Mouse (Mus musculus) hindbrain, embryonic 16.5 days (tissue): Measurements from ENCODE around the gene Csad. TPM values are rescaled to one million over a fixed set of nuclear protein-coding genes. Genes with fewer than 3 reads are reported as not detected.

Source experiments
- ATAC-seq: fragments of 200-750 bp; cut with Nextera tagmentation; 2 replicates; pipeline ENCODE4 v1.8.0; 2017; ENCODE audit warnings: moderate TSS enrichment, moderate library complexity
- H3K27ac ChIP-seq: fragments of 300-500 bp; sonication (generic); 2 replicates; pipeline ENCODE4 v1.5.1; 2014; ENCODE audit warnings: low read depth, mild to moderate bottlenecking, control low read depth, low read length, moderate library complexity
- H3K27me3 ChIP-seq: fragments of 300-500 bp; sonication (generic); replicated peaks from 2 replicates; pipeline ENCODE4 v1.6.1; 2014; ENCODE audit warnings: low read length; ENCODE audit not compliant: control insufficient read depth, insufficient read depth
- H3K36me3 ChIP-seq: fragments of 300-500 bp; sonication (generic); 2 replicates; pipeline ENCODE4 v1.6.1; 2014; ENCODE audit warnings: mild to moderate bottlenecking, low read length, moderate library complexity, mixed read lengths; ENCODE audit not compliant: control insufficient read depth, insufficient read depth
- H3K4me1 ChIP-seq: fragments of 300-500 bp; sonication (generic); 2 replicates; pipeline ENCODE4 v1.6.1; 2014; ENCODE audit warnings: low read depth, low read length; ENCODE audit not compliant: control insufficient read depth, insufficient read depth
- H3K4me2 ChIP-seq: fragments of 300-500 bp; sonication (generic); 2 replicates; pipeline ENCODE4 v1.6.1; 2014; ENCODE audit warnings: mild to moderate bottlenecking, low read length, control low read depth, moderate library complexity
- H3K4me3 ChIP-seq: fragments of 300-500 bp; sonication (generic); 2 replicates; pipeline ENCODE4 v1.5.1; 2014; ENCODE audit warnings: mild to moderate bottlenecking, low read length, control low read depth, moderate library complexity
- H3K9ac ChIP-seq: fragments of 300-500 bp; sonication (generic); 2 replicates; pipeline ENCODE4 v1.6.1; 2014; ENCODE audit warnings: low read depth, mild to moderate bottlenecking, control low read depth, low read length, moderate library complexity
- H3K9me3 ChIP-seq: fragments of 300-500 bp; sonication (generic); 2 replicates; pipeline ENCODE4 v1.6.1; 2014; ENCODE audit warnings: mild to moderate bottlenecking, low read length, moderate library complexity; ENCODE audit not compliant: control insufficient read depth
- WGBS: fragments of 180-500 bp; shearing (Covaris S2); extraction: QIAGEN DNeasy Blood & Tissue Kit; methylation state at CpG from one replicate; pipeline ENCODE4 v1.1.7; 2014; 5-methylcytosine and 5-hydroxymethylcytosine counted together
- polyA plus RNA-seq: library from polyadenylated mRNA; unstranded; fragments of >200 nt; fragmentation: Nextera tagmentation; extraction: Ambion mirVana; gene quantifications from 2 replicates; pipeline ENCODE4 v1.2.1, GENCODE M21; 2015

Csad gene
- polyA plus RNA-seq, 1 experiment from 2014 or later = 35.5 TPM

DNA sequence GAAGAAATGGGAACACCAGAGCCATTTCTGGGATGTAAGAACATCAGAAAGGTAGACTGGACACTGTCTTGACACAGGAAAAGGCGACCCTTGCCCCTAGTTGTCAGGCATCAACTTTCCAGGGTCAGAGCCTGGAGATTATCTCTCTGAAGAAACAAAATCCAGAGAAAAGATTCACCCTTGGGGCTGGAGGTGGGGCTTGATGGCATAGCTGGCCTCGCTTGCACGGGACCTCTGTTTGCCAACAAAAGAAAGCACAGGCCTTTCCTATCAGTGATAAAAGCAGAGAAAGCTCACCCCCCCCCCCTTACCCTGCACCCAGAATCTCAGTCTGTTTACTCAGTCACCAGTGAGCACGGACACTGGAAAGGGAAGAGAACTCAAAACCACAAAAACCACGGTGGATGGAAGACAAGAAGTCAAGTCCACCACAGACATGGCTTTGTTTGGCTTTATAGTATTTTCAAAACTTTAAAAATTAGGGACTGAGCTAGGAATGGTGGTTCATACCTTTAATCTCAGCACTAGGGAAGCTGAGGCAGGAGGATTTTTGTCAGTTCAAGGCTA, 11.6 kb downstream of the Csad start:
- no peaks in the 10 kb centered on the region for H3K36me3 ChIP-seq
- 71% methylated on average over 5 of the region's 5 CpGs for WGBS
- no peak overlapping the region for H3K27ac ChIP-seq
- no peaks in the 10 kb centered on the region for H3K27me3 ChIP-seq
- H3K4me1 ChIP-seq = no peaks in the 10 kb centered on the region
- no peak overlapping the region for H3K4me2 ChIP-seq
- H3K4me3 ChIP-seq = no peak overlapping the region
- no peaks in the 10 kb centered on the region for H3K9me3 ChIP-seq
- no peak for ATAC-seq
- no peak overlapping the region; the same call in 1 of the 2 replicates for H3K9ac ChIP-seq

DNA sequence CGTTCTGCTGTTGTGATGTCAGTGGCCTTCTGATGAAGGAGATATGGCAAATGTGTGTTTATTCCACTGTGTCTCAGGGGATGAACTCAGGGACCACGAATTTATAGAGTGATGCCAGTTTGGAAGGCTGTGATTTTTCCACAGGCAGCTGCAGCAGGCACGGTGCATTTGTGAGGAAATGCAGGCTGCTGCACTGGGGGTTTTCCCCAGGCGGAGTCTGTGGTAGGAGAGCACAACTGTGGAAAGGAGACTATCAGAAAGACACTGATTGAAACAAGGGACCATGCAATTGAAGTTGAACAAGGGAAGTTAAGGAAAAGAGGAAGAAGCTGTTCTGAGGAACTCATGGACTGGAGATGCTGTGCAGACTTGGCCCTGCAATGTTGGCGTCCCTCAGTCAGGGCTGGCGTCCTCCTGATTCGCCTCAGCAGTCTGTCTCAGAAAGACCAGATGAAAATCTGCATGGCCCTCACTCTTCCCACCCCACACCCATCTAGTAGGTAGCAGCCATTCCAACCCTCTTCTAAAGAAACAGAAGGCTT, 12.2 kb downstream of the Csad start:
- Histone ChIP-seq H3K27ac (no peak overlapping the region), H3K9me3 (no peaks in the 10 kb centered on the region), H3K9ac (no peak overlapping the region), H3K27me3 (no peaks in the 10 kb centered on the region), H3K36me3 (no peaks in the 10 kb centered on the region), H3K4me2 (no peak overlapping the region), H3K4me3 (no peak overlapping the region), H3K4me1 (no peaks in the 10 kb centered on the region)
- ATAC-seq = no peak
- WGBS = 73% methylated on average over 7 of the region's 7 CpGs

DNA sequence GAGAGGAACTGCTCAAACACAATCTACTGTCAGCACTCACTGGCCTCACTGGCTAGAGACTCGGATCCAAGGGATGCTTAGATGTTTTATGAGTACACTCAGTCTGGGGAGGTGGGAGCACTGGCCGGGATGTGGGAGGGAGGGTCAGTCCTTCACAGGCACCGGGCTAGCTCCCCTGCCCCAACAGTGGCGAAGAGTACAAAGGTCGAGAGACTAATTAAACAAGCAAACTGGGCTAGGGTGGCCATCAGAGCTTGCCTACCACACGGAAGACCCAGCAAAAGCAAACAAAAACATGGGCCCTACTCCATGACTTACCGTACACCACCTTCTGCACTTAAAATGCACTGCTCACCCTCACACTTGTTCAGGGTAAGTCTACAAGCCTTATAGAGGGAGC, 12.8 kb downstream of the Csad start:
- Histone ChIP-seq H3K4me1 (no peaks in the 10 kb centered on the region), H3K9ac (no peak overlapping the region), H3K9me3 (no peaks in the 10 kb centered on the region), H3K27me3 (no peaks in the 10 kb centered on the region), H3K4me2 (no peak overlapping the region), H3K27ac (no peak overlapping the region), H3K36me3 (no peaks in the 10 kb centered on the region), H3K4me3 (no peak overlapping the region)
- no peak for ATAC-seq
- WGBS = 83% methylated on average over 7 of the region's 7 CpGs

DNA sequence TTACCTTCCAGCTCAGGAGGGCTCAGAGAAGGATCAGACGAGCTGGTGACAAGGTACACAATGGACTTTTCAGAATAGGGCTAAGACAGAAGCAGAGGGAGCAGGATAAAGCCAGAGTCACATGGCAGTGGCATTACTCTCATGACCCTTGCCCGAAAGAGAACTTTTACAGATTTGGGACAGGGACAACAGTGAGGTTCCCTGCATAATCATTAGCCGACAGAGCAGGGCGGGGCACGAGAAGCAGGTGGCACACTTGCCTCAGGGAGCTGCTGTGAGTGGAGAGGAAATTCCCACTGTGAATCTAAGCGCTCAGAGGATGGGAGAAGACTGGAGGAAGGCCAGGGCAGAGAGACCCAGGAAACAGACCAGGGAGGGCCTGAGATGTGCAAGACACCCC, 15.6 kb downstream of the Csad start:
- Histone ChIP-seq H3K9ac (no peak overlapping the region), H3K4me1 (no peaks in the 10 kb centered on the region), H3K36me3 (peaks cover 6% of the 10 kb centered on the region), H3K4me3 (no peak overlapping the region), H3K27me3 (no peaks in the 10 kb centered on the region), H3K9me3 (no peaks in the 10 kb centered on the region), H3K4me2 (no peak overlapping the region), H3K27ac (no peak overlapping the region)
- 58% methylated on average over 6 of the region's 6 CpGs for WGBS
- no peak for ATAC-seq

DNA sequence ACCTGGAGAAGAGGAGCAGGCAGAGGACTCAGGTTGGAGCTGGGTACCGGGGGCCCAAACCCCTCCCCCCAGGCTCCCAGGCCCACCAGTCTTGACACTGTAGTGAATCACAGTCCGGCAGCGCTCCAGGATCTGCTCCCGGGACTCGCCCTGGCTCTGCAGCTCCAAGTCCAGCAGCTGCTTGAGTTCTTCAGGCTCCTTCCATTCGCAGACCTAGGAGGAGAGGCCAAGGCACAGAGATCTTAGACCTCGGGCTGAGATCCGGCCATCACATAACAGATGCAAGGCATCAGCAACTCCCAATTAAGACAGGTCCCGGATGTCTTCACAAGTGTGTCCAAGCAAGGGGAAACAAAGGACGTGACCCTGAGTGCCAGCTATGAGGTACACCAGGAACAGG, 16.4 kb downstream of the Csad start:
- no peaks in the 10 kb centered on the region for H3K27me3 ChIP-seq
- no peak overlapping the region for H3K4me2 ChIP-seq
- H3K9me3 ChIP-seq = no peaks in the 10 kb centered on the region
- no peak for ATAC-seq
- H3K4me1 ChIP-seq = no peaks in the 10 kb centered on the region
- H3K27ac ChIP-seq = no peak overlapping the region
- H3K36me3 ChIP-seq = peaks cover 6% of the 10 kb centered on the region
- H3K4me3 ChIP-seq = no peak overlapping the region
- no peak overlapping the region for H3K9ac ChIP-seq
- 89% methylated on average over 10 of the region's 10 CpGs for WGBS

DNA sequence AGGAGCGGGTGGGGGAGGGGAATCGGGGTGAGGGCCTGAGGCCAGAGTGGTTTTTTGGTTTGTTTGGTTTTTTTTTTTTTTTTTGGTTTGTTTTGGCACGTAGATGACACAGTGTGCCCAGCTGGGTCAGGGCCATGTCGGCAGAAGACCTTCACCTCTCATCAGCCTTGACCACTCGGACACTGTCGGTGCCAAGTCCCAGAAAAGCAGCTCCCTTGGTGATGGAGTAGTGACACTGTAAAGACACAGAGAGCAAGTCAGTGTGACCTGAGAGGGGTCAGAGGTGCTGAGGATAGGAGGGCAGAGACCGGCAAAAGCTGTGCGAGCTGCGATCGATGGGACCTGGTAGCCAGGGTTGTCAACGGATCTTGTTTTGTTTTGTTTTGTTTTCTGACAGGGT, 18.3 kb downstream of the Csad start:
- no peak overlapping the region for H3K9ac ChIP-seq
- H3K4me3 ChIP-seq = no peak overlapping the region
- peaks cover 6% of the 10 kb centered on the region for H3K36me3 ChIP-seq
- no peaks in the 10 kb centered on the region for H3K4me1 ChIP-seq
- no peak for ATAC-seq
- H3K27ac ChIP-seq = no peak overlapping the region
- H3K9me3 ChIP-seq = no peaks in the 10 kb centered on the region
- no peaks in the 10 kb centered on the region for H3K27me3 ChIP-seq
- 91% methylated on average over 11 of the region's 11 CpGs for WGBS
- no peak overlapping the region for H3K4me2 ChIP-seq

DNA sequence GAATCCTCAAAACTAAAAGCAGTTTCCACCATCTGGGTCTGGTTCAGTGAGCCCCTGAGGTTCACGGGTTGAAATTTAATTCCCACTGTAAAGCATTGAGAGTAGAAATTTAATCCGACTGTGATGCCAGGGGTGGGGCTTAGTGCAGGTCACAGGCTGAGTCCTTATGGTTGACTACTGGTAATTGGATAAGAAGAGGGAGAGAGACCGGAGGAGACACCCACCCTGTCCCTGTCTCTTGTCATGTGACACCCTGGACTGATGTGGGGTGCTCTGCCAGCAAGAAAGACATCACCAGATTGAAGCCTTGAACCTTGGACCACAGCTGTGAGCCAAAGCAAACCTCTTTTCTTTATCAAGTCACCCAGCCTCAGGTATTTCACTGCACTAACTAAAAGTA, 21.4 kb downstream of the Csad start:
- Histone ChIP-seq H3K36me3 (peaks cover 6% of the 10 kb centered on the region), H3K9ac (no peak overlapping the region), H3K9me3 (no peaks in the 10 kb centered on the region), H3K4me3 (no peak overlapping the region), H3K4me1 (no peaks in the 10 kb centered on the region), H3K27me3 (no peaks in the 10 kb centered on the region), H3K27ac (no peak overlapping the region), H3K4me2 (no peak overlapping the region)
- 85% methylated on average over 3 of the region's 3 CpGs for WGBS
- no peak for ATAC-seq

DNA sequence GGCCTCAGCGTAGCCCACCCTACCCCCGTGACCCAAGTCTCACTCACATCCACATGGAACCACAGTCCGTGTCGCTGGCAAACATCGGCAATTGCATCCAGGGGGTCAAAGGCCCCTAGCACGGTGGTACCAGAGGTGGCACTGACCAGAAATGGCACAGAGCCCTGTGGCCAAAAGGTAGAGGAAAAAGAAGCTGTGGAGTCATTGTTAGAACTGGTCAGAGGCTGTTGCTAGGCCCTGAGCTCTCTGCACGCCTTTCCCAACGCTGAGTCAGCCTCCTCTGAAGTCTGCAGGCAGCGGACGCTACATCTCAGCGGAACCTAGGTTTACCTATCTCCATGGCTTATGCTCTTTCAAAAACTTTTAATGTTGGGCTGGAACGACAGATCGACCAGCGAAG, 24.6 kb downstream of the Csad start:
- H3K9me3 ChIP-seq = no peaks in the 10 kb centered on the region
- no peak for ATAC-seq
- H3K27me3 ChIP-seq = no peaks in the 10 kb centered on the region
- 86% methylated on average over 14 of the region's 14 CpGs for WGBS
- no peak overlapping the region for H3K4me2 ChIP-seq
- no peak overlapping the region; the same call in 1 of the 2 replicates for H3K9ac ChIP-seq
- H3K4me1 ChIP-seq = no peaks in the 10 kb centered on the region
- no peak overlapping the region for H3K27ac ChIP-seq
- no peak overlapping the region for H3K4me3 ChIP-seq
- H3K36me3 ChIP-seq = peaks cover 6% of the 10 kb centered on the region

DNA sequence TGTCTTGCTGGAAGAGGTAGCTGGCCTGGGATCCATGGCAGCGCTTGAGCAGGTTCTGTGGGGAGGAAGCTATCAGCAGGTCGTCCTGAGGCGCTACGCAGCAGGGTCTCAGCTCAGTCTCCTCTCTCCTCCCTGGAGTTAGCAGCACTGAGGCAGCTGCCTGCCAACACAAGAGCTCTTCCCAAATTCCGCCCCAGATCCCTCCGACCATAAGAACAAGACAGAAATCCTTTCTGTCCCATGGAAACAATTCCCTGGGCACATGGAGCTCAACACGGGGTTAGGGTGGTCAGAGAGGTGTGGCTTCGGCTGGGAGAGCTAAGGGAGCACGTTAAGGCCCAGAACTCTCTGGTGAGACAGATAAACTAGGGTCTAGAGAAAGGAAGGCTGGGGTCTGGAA, 25.4 kb downstream of the Csad start:
- Histone ChIP-seq H3K36me3 (peaks cover 2% of the 10 kb centered on the region; the same call in 1 of the 2 replicates), H3K4me2 (no peak overlapping the region), H3K4me1 (no peaks in the 10 kb centered on the region), H3K4me3 (no peak overlapping the region), H3K27me3 (no peaks in the 10 kb centered on the region), H3K9me3 (peaks cover 2% of the 10 kb centered on the region; the same call in 1 of the 2 replicates), H3K27ac (no peak overlapping the region), H3K9ac (no peak overlapping the region)
- WGBS = 86% methylated on average over 9 of the region's 9 CpGs
- ATAC-seq = no peak
